Mouse (Mus musculus) forebrain, postnatal 0 days (tissue): ENCODE data around the gene Cldnd1. TPM values are rescaled to one million over a fixed set of nuclear protein-coding genes. Genes with fewer than 3 reads are reported as not detected.

Experiments used
- ATAC-seq: fragments of 200-750 bp; cut with Nextera tagmentation; 2 replicates; pipeline ENCODE4 v1.8.0; 2017; ENCODE audit warnings: mild to moderate bottlenecking, moderate library complexity
- DNase-seq: peaks from one replicate; pipeline ENCODE4 v3.0.0-alpha.2; 2015
- H3K27ac ChIP-seq: fragments of 300-500 bp; sonication (generic); 2 replicates; pipeline ENCODE4 v1.5.1; 2014; ENCODE audit warnings: low read depth, mild to moderate bottlenecking, antibody characterized with exemption, low read length, moderate library complexity, mixed read lengths
- H3K27me3 ChIP-seq: fragments of 300-500 bp; sonication (generic); 2 replicates; pipeline ENCODE4 v1.6.1; 2014; ENCODE audit warnings: mild to moderate bottlenecking, low read length, mixed read lengths; ENCODE audit not compliant: insufficient read depth
- H3K36me3 ChIP-seq: fragments of 300-500 bp; sonication (generic); 2 replicates; pipeline ENCODE4 v1.6.1; 2014; ENCODE audit warnings: mild to moderate bottlenecking, moderate library complexity; ENCODE audit not compliant: insufficient read depth
- H3K4me1 ChIP-seq: fragments of 300-500 bp; sonication (generic); 2 replicates; pipeline ENCODE4 v1.6.1; 2014; ENCODE audit warnings: antibody characterized with exemption; ENCODE audit not compliant: insufficient read depth
- H3K4me2 ChIP-seq: fragments of 300-500 bp; sonication (generic); 2 replicates; pipeline ENCODE4 v1.6.1; 2014; ENCODE audit warnings: low read depth, mild to moderate bottlenecking, moderate library complexity
- H3K4me3 ChIP-seq: fragments of 300-500 bp; sonication (generic); 2 replicates; pipeline ENCODE4 v1.5.1; 2014; ENCODE audit warnings: low read depth, low read length, mixed read lengths
- H3K9ac ChIP-seq: fragments of 300-500 bp; sonication (generic); 2 replicates; pipeline ENCODE4 v1.6.1; 2014; ENCODE audit warnings: mild to moderate bottlenecking
- H3K9me3 ChIP-seq: fragments of 300-500 bp; sonication (generic); 2 replicates; pipeline ENCODE4 v1.6.1; 2016; ENCODE audit warnings: low read length
- CTCF ChIP-seq: sonication (generic); IDR thresholded peaks from 2 replicates; pipeline ENCODE4 v1.5.1; 2016; ENCODE audit warnings: antibody characterized with exemption, control low read depth, low read depth
- WGBS: fragments of 180-500 bp; shearing (Covaris S2); extraction: QIAGEN DNeasy Blood & Tissue Kit; methylation state at CpG from one replicate; pipeline ENCODE4 v1.1.7; 2014; 5-methylcytosine and 5-hydroxymethylcytosine counted together
- polyA plus RNA-seq: library from polyadenylated mRNA; unstranded; fragments of >200 nt; fragmentation: Nextera tagmentation; extraction: Ambion mirVana; gene quantifications from 2 replicates; pipeline ENCODE4 v1.2.1, GENCODE M21; 2015
- total RNA-seq: library from RNA; depleted of rRNA; stranded (reverse); fragments of >200 nt; gene quantifications from 2 replicates; pipeline ENCODE4 v1.2.3, GENCODE M21; 2014

Gene Cldnd1
- total and polyA plus RNA-seq, 2 experiments from 2014 or later, result 54.8 to 129 TPM

DNA sequence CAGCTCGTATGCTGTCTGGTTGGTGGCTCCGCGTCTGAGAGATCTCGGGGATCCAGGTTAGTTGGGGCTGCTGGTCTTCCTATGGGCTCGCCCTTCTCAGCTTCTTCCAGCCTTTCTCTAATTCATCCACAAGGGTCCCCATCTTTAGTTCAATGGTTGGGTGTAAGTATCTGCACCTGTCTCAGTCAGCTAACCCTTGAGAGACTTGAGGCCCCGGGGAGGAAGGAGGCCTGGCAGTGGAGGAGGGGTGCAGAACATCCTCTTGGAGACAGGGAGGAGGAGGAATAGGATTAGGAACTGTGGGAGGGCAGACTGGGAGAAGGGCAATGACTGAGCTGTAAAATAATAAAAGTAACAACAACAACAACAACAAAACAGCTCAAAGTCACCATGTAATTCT lies 27.5 kb upstream of the Cldnd1 start:
- Histone ChIP-seq H3K4me3 (no peak overlapping the region), H3K36me3 (no peaks in the 10 kb centered on the region), H3K9me3 (no peaks in the 10 kb centered on the region), H3K9ac (no peak overlapping the region), H3K4me1 (no peaks in the 10 kb centered on the region), H3K27ac (no peak overlapping the region), H3K4me2 (no peak overlapping the region), H3K27me3 (no peaks in the 10 kb centered on the region)
- 88% methylated on average over 6 of the region's 6 CpGs for WGBS
- DNase-seq (no peak), ATAC-seq (no peak)
- TF ChIP-seq CTCF, result no peak

- no peak for TF ChIP-seq CTCF
- no peak overlapping the region for H3K9ac ChIP-seq
- H3K4me2 ChIP-seq, result no peak overlapping the region
- WGBS, result 83% methylated on average over 12 of the region's 12 CpGs
- ATAC-seq (no peak), DNase-seq (no peak)
- no peaks in the 10 kb centered on the region for H3K36me3 ChIP-seq
- no peaks in the 10 kb centered on the region for H3K27me3 ChIP-seq
- no peaks in the 10 kb centered on the region for H3K9me3 ChIP-seq
- H3K4me3 ChIP-seq, result no peak overlapping the region
- H3K27ac ChIP-seq, result no peak overlapping the region
- no peaks in the 10 kb centered on the region for H3K4me1 ChIP-seq
These were observed 26.8 kb upstream of the Cldnd1 start for GRCm38 (mm10) chr16:58700816-58701424.

GRCm38 (mm10) chr16:58701779-58702178 lies 25.9 kb upstream of the Cldnd1 start:
- no peak for TF ChIP-seq CTCF
- H3K4me2 ChIP-seq, result no peak overlapping the region
- DNase-seq (no peak), ATAC-seq (no peak)
- no peaks in the 10 kb centered on the region for H3K4me1 ChIP-seq
- H3K9ac ChIP-seq, result no peak overlapping the region
- H3K9me3 ChIP-seq, result no peaks in the 10 kb centered on the region
- H3K4me3 ChIP-seq, result no peak overlapping the region
- no peak overlapping the region for H3K27ac ChIP-seq
- WGBS, result 65% methylated on average over 6 of the region's 6 CpGs
- H3K36me3 ChIP-seq, result no peaks in the 10 kb centered on the region
- no peaks in the 10 kb centered on the region for H3K27me3 ChIP-seq

DNA sequence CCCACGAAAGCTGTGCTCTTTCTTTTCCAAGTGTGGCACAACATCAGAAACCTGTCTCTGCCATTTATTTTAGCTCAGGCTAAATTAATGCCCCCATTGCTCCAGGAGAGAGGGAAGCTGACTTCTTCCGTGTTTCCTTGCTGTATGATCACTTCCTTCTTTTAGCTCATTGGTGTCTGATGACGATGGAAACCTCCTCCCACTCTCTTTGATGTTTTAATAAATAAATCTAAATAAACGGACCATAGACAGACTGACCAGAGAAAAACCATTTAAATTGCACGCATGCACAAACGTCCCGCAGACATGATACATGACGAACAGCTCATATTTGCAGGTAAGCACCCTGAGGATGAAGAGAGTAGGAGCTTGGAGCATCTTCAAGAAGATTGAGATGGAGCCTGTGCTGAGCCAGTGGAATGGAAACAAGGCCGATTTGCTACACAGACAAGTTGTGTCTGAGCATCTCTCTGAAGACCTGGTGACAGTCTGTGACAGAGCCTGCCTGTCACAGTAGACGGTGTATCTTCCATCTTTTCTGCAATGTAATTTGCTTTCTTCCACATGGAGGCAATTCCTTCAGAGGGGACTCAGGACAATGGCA lies 25.3 kb upstream of the Cldnd1 start:
- no peaks in the 10 kb centered on the region for H3K36me3 ChIP-seq
- H3K9me3 ChIP-seq, result no peaks in the 10 kb centered on the region
- no peak overlapping the region for H3K27ac ChIP-seq
- H3K4me2 ChIP-seq, result no peak overlapping the region
- no peak overlapping the region for H3K9ac ChIP-seq
- no peaks in the 10 kb centered on the region for H3K27me3 ChIP-seq
- H3K4me1 ChIP-seq, result no peaks in the 10 kb centered on the region
- no peak overlapping the region for H3K4me3 ChIP-seq
- WGBS, result 85% methylated on average over 10 of the region's 10 CpGs
- no peak for ATAC-seq
- TF ChIP-seq CTCF, result no peak
- no peak for DNase-seq

- H3K4me3 ChIP-seq, result no peak overlapping the region
- no peak overlapping the region for H3K4me2 ChIP-seq
- ATAC-seq (no peak), DNase-seq (no peak)
- no peaks in the 10 kb centered on the region for H3K27me3 ChIP-seq
- H3K27ac ChIP-seq, result no peak overlapping the region
- H3K9me3 ChIP-seq, result no peaks in the 10 kb centered on the region
- no peak for TF ChIP-seq CTCF
- H3K4me1 ChIP-seq, result no peaks in the 10 kb centered on the region
- WGBS, result 57% methylated on average over 10 of the region's 10 CpGs
- H3K9ac ChIP-seq, result no peak overlapping the region
- H3K36me3 ChIP-seq, result no peaks in the 10 kb centered on the region
These were observed 24.2 kb upstream of the Cldnd1 start for GRCm38 (mm10) chr16:58703382-58704124.

- DNase-seq, result no peak
- ATAC-seq, result no peak
- no peaks in the 10 kb centered on the region for H3K27me3 ChIP-seq
- H3K27ac ChIP-seq, result no peak overlapping the region
- no peaks in the 10 kb centered on the region for H3K36me3 ChIP-seq
- no peak for TF ChIP-seq CTCF
- no peaks in the 10 kb centered on the region for H3K9me3 ChIP-seq
- no peaks in the 10 kb centered on the region for H3K4me1 ChIP-seq
- H3K4me2 ChIP-seq, result no peak overlapping the region
- no peak overlapping the region for H3K9ac ChIP-seq
- no peak overlapping the region for H3K4me3 ChIP-seq
These were observed 22.7 kb upstream of the Cldnd1 start for GRCm38 (mm10) chr16:58704999-58705398.

DNA sequence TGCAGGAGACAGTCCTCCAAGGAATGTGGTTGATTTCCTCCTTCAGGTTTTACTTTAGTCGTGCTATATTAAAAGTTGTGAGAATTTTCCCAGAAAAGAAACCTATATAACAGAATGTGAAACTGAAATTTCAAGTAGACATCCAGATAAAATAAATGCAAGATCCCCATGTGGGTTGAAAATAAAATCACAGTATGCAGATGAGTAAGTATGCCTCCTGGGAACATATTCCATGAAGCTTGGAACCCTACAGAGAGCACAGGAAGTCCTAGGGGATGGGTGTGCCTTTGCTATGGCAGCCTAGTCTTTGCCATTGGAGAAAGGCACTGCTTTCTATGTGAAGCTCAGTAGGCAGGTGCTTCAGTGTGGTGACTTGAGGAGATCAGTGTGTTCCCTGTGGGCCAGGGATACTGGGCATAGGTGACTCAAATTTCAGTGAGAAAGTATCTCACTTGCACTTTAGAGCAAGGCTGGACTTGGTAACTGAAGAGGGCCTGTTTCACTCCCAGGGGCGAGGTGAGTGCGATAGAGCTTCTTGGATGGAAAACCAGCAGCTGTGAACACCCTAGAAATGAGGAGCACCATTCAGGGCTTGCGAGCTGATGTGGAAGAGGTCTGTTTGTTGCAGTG lies 20.3 kb upstream of the Cldnd1 start:
- no peaks in the 10 kb centered on the region for H3K27me3 ChIP-seq
- WGBS, result 88% methylated on average over 4 of the region's 4 CpGs
- ATAC-seq (no peak), DNase-seq (no peak)
- H3K36me3 ChIP-seq, result no peaks in the 10 kb centered on the region
- no peaks in the 10 kb centered on the region for H3K4me1 ChIP-seq
- no peak for TF ChIP-seq CTCF
- H3K9me3 ChIP-seq, result no peaks in the 10 kb centered on the region
- no peak overlapping the region for H3K4me3 ChIP-seq
- H3K4me2 ChIP-seq, result no peak overlapping the region
- no peak overlapping the region for H3K9ac ChIP-seq
- no peak overlapping the region for H3K27ac ChIP-seq
